Mouse (Mus musculus): ENCODE measurements around the gene Fam193a.

DNA sequence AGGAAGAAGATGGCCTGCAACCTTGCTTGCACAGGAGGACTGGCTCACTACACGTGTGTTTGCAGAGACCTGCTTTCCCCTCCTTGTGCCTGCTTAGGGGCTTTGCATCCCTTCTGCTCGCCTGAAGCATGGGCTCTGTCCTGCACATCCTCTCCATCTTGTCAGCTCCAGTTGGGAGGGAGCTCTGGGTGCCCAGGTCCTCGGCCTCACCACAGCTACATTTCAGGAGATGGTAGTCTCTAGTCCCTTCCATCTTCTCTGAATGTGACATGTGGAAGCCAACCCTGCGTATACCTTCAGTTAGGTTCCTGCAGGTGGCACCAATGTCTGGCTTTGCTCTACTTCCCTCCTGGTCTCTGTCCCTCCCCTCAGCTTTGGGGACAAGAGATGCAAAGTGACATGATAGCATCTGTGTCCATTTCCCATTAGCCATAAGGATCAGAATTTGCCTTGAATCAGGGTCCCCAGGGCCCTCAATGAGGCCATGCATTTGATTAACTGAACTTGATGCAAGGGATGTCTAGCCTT lies 154.3 kb downstream of the Fam193a start:
- no peak for TF ChIP-seq CTCF (IDR thresholded peaks at IDR 0.05; ENCODE audit: low read depth, low read length)
- TF ChIP-seq POLR2A (IDR thresholded peaks at IDR 0.05; ENCODE audit: insufficient read depth, low read length) = no peak
